Mouse (Mus musculus) left cerebral cortex, postnatal 14 days (tissue): ENCODE measurements around the gene Mb21d2. TPM values are rescaled to one million over a fixed set of nuclear protein-coding genes. Genes with fewer than 3 reads are reported as not detected.

Experiments used
- DNase-seq, 2 experiments: peaks; one replicate each; pipeline ENCODE4 v3.0.0; 2021 to 2022; ENCODE audit warnings: low spot score in 2 of 2, mixed read lengths in 1 of 2
- intact Hi-C: fragments of 180-260 bp; cut with DNase I; formaldehyde crosslinking; loops from one replicate; pipeline ENCODE4 v1.15.1; 2025
- total RNA-seq, 2 experiments: library from RNA; stranded (reverse); gene quantifications; 2 replicates each; pipeline ENCODE4 v1.2.3; 2021

Mb21d2 gene
- total RNA-seq, 2 experiments from 2014 or later: 44.9 to 52.3 TPM

- no peak for DNase-seq
- intact Hi-C loops: no loop called here
Observed at GRCm38 (mm10) chr16:28829263-28829955, 100.1 kb downstream of the Mb21d2 start.

- intact Hi-C loops: no loop called here
- DNase-seq: no peak
Observed at GRCm38 (mm10) chr16:28824781-28825180, 104.7 kb downstream of the Mb21d2 start.

- intact Hi-C loops: no loop called here
- no peak for DNase-seq
Observed at GRCm38 (mm10) chr16:28821774-28822173, 107.7 kb downstream of the Mb21d2 start.

- intact Hi-C loops: no loop called here
- no peak for DNase-seq
Observed at GRCm38 (mm10) chr16:28818749-28819285, 110.7 kb downstream of the Mb21d2 start.

DNA sequence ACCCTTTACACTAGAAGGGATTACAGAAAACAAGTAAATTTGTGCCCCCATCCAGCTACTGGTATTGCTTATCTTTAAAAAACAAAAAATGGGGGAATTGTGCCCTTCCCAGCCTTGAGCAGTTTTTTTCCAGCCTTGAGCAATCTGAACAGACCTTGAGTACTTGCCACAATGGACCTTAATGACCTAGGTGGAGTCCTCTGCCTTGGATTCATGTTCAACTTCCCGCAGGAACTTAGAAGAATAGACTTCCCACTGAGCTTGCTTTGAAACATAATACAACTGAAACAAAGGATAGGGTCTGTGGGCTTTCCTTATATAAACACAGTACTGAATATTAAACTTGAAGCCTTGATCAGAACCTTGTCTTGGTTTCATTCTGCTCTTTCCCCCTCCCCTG lies 116.2 kb downstream of the Mb21d2 start:
- DNase-seq: no peak
- intact Hi-C loops: no loop called here

DNA sequence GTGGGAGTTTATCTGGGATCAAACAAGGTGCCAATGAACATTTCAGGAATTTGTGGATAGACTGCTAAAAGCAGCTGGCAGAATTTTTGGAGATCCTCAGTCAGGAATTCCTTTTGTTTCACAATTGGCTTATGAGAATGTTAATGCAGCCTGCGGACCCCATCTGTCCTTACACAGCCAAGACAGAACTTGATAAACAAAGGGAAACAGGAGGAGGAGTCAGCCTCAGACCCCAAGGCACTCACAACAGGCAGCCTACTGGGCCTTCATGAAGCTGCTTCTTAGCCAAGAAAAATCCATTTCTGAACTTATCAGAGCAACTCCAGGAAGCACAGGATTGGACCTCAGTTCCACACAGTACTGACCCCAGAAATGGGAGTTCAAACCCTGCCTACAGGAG lies 120.4 kb downstream of the Mb21d2 start:
- intact Hi-C loops: no loop called here

DNA sequence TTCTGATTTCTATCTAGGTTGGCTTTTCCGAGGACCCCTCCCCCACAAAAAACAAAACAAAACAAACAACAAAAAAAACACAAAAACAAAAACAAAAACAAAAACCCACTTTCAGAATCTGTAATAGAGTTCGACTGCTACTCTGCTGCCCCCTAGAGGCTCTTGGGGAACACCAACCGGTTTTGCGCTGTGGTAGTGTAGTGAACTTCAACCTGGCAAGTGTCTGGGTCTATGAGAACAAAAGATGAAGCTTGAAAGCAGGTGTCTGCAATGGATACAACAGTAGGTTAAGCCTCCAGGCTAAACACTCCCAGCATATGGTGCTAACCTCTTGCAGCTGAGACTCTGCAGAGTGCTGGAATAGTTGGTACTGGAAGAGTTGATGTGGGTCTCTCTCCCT lies 136.4 kb downstream of the Mb21d2 start:
- intact Hi-C loops: loop anchor here (10.0 kb wide), 1 partner anchor 278 kb away; no protein-coding TSS in a partner anchor
- DNase-seq: peak; percentile 15 to 39

More for the DNA sequence above, 120.4 kb downstream of the Mb21d2 start:
- no peak for DNase-seq

Other genes starting within 250 kb of the Mb21d2 start
- 100 to 1,000 TPM; 284 to 306 TPM for gene Fgf12, start 176.6 kb downstream of the Mb21d2 start, total RNA-seq